Mouse (Mus musculus) lung, postnatal 0 days (tissue): ENCODE results near the gene Fcer1g.

Experiments
- CTCF ChIP-seq: IDR thresholded peaks from 2 replicates; pipeline ENCODE4 v1.5.1; 2016; ENCODE audit warnings: antibody characterized with exemption, mild to moderate bottlenecking
- EP300 ChIP-seq: IDR thresholded peaks from 2 replicates; pipeline ENCODE4 v1.6.1; 2016; ENCODE audit warnings: antibody characterized with exemption, mild to moderate bottlenecking, control low read depth

GRCm38 (mm10) chr1:171270573-171270900, 36.4 kb upstream of the Fcer1g start:
- no peak for TF ChIP-seq CTCF
- no peak for TF ChIP-seq EP300
